Mouse (Mus musculus) spleen, adult 2 months (tissue): ENCODE data around the gene Slc50a1. TPM values are rescaled to one million over a fixed set of nuclear protein-coding genes. Genes with fewer than 3 reads are reported as not detected.

Experiments used
- DNase-seq, 2 experiments: peaks; one replicate each; pipeline versions ENCODE4 v3.0.0 to v3.0.0-alpha.2; 2012 to 2021; ENCODE audit warnings: low spot score in 2 of 2, low read depth in 1 of 2
- H3K27ac ChIP-seq: fragments of 200-500 bp; 2 replicates; pipeline ENCODE4 v1.5.1; 2012; ENCODE audit warnings: low read length, inconsistent platforms; ENCODE audit not compliant: insufficient read depth
- H3K27me3 ChIP-seq: fragments of 200-500 bp; 2 replicates; pipeline ENCODE4 v1.6.1; 2012; ENCODE audit warnings: mild to moderate bottlenecking, moderate library complexity, low read length, inconsistent platforms; ENCODE audit not compliant: control insufficient read depth, insufficient read depth
- H3K36me3 ChIP-seq: fragments of 200-500 bp; 2 replicates; pipeline ENCODE4 v1.6.1; 2012; ENCODE audit warnings: mild to moderate bottlenecking, low read length, inconsistent platforms; ENCODE audit not compliant: control insufficient read depth, insufficient read depth
- H3K4me1 ChIP-seq: fragments of 200-500 bp; 2 replicates; pipeline ENCODE4 v1.6.1; 2011; ENCODE audit warnings: inconsistent platforms; ENCODE audit not compliant: control insufficient read depth, insufficient read depth, insufficient read length
- H3K4me3 ChIP-seq: fragments of 200-500 bp; 2 replicates; pipeline ENCODE4 v1.5.1; 2011; ENCODE audit warnings: mild to moderate bottlenecking, inconsistent platforms; ENCODE audit not compliant: insufficient read depth, insufficient read length; ENCODE audit errors: extremely low read depth
- CTCF ChIP-seq: fragments of 200-500 bp; IDR thresholded peaks from 2 replicates; pipeline ENCODE4 v1.5.1; 2011; ENCODE audit warnings: mild to moderate bottlenecking, inconsistent platforms; ENCODE audit not compliant: insufficient read depth, insufficient read length, insufficient replicate concordance; ENCODE audit errors: extremely low read depth
- POLR2A ChIP-seq: fragments of 200-500 bp; IDR thresholded peaks from 2 replicates; pipeline ENCODE4 v1.6.1; 2011; ENCODE audit warnings: low read depth, low read length, inconsistent platforms
- WGBS: fragments of 180-500 bp; shearing (Covaris S2); methylation state at CpG from one replicate; pipeline ENCODE4 v1.1.7; 2018; 5-methylcytosine and 5-hydroxymethylcytosine counted together
- polyA plus RNA-seq: library from polyadenylated mRNA; depleted of rRNA; stranded (reverse); fragments of >200 nt; gene quantifications from 2 replicates; pipeline ENCODE4 v1.2.3, GENCODE M21; 2012; rRNA removed

Gene Slc50a1
- polyA plus RNA-seq, 1 experiment, result 207 TPM

- H3K27me3 ChIP-seq, result no peaks in the 10 kb centered on the region
- H3K4me1 ChIP-seq, result no peaks in the 10 kb centered on the region
- H3K4me3 ChIP-seq, result no peak overlapping the region
- H3K27ac ChIP-seq, result no peak overlapping the region
- WGBS, result 90% methylated on average over 5 of the region's 5 CpGs
- no peak for DNase-seq
- H3K36me3 ChIP-seq, result no peaks in the 10 kb centered on the region
- no peak for TF ChIP-seq CTCF
- no peak for TF ChIP-seq POLR2A
Observed at GRCm38 (mm10) chr3:89221167-89221566, 49.2 kb downstream of the Slc50a1 start.

- peaks cover 5% of the 10 kb centered on the region; the same call in 1 of the 2 replicates for H3K4me1 ChIP-seq
- no peak for DNase-seq
- no peak overlapping the region for H3K4me3 ChIP-seq
- TF ChIP-seq POLR2A, result no peak
- TF ChIP-seq CTCF, result no peak
- H3K36me3 ChIP-seq, result no peaks in the 10 kb centered on the region
- WGBS, result 58% methylated on average over 8 of the region's 8 CpGs
- H3K27me3 ChIP-seq, result no peaks in the 10 kb centered on the region
- H3K27ac ChIP-seq, result no peak overlapping the region
Observed at GRCm38 (mm10) chr3:89219546-89219945, 50.8 kb downstream of the Slc50a1 start.

GRCm38 (mm10) chr3:89218271-89218670 is 52.1 kb downstream of the Slc50a1 start:
- Histone ChIP-seq H3K4me1 (peaks cover 5% of the 10 kb centered on the region; the same call in 1 of the 2 replicates), H3K4me3 (no peak overlapping the region), H3K27ac (no peak overlapping the region), H3K36me3 (no peaks in the 10 kb centered on the region), H3K27me3 (no peaks in the 10 kb centered on the region)
- DNase-seq, result no peak
- no peak for TF ChIP-seq POLR2A
- 90% methylated on average over 1 of the region's 1 CpGs for WGBS

Other genes with a start within 250 kb of the Slc50a1 start
- 42.5 and 54.1 TPM in 2 replicates for gene Rusc1, start 177.3 kb downstream of the Slc50a1 start, polyA plus RNA-seq
- not detected in 2 replicates for gene Gm43738, start 169.5 kb downstream of the Slc50a1 start, polyA plus RNA-seq
- 25.6 and 30.6 TPM in 2 replicates for gene Fdps, start 168.6 kb downstream of the Slc50a1 start, polyA plus RNA-seq
- gene Pklr, start 134.4 kb downstream of the Slc50a1 start, polyA plus RNA-seq, result 10.0 and 10.2 TPM in 2 replicates
- 2.7 and 3.3 TPM in 2 replicates for gene Hcn3, start 110.4 kb downstream of the Slc50a1 start, polyA plus RNA-seq
- gene Clk2, start 105.8 kb downstream of the Slc50a1 start, polyA plus RNA-seq, result 66.6 and 72.2 TPM in 2 replicates
- gene Scamp3, start 93.1 kb downstream of the Slc50a1 start, polyA plus RNA-seq, result 120 and 134 TPM in 2 replicates
- gene Fam189b, start 87.4 kb downstream of the Slc50a1 start, polyA plus RNA-seq, result 104 and 115 TPM in 2 replicates
- 59.6 and 66.6 TPM in 2 replicates for gene Gba, start 67.6 kb downstream of the Slc50a1 start, polyA plus RNA-seq
- gene Thbs3, start 55.4 kb downstream of the Slc50a1 start, polyA plus RNA-seq, result 2.9 and 3.4 TPM in 2 replicates
- gene Mtx1, start 43.5 kb downstream of the Slc50a1 start, polyA plus RNA-seq, result 99.4 and 124 TPM in 2 replicates
- gene Muc1, start 41.5 kb downstream of the Slc50a1 start, polyA plus RNA-seq, result 17.4 and 26.1 TPM in 2 replicates
- 93.5 and 129 TPM in 2 replicates for gene Krtcap2, start 24.6 kb downstream of the Slc50a1 start, polyA plus RNA-seq
- 3.6 and 5.4 TPM in 2 replicates for gene Trim46, start 24.3 kb downstream of the Slc50a1 start, polyA plus RNA-seq
- gene Dpm3, start 11.2 kb downstream of the Slc50a1 start, polyA plus RNA-seq, result 231 and 419 TPM in 2 replicates
- 5.3 and 5.9 TPM in 2 replicates for gene Efna1, start 10.6 kb upstream of the Slc50a1 start, polyA plus RNA-seq
- not detected in 2 replicates for gene Efna3, start 52.4 kb upstream of the Slc50a1 start, polyA plus RNA-seq
- 0.62 and 1.5 TPM in 2 replicates for gene Efna4, start 67.5 kb upstream of the Slc50a1 start, polyA plus RNA-seq
- 49.6 and 62.0 TPM in 2 replicates for gene Adam15, start 79.4 kb upstream of the Slc50a1 start, polyA plus RNA-seq
- 0.15 and 0.43 TPM in 2 replicates for gene Dcst2, start 91.4 kb upstream of the Slc50a1 start, polyA plus RNA-seq
- 0.29 and 0.42 TPM in 2 replicates for gene Dcst1, start 94.7 kb upstream of the Slc50a1 start, polyA plus RNA-seq
- 54.5 and 58.4 TPM in 2 replicates for gene Zbtb7b, start 124.2 kb upstream of the Slc50a1 start, polyA plus RNA-seq
- gene Lenep, start 132.2 kb upstream of the Slc50a1 start, polyA plus RNA-seq, result 1.5 and 1.9 TPM in 2 replicates
- gene Flad1, start 141.3 kb upstream of the Slc50a1 start, polyA plus RNA-seq, result 39.1 and 43.9 TPM in 2 replicates
- gene Cks1b, start 147.8 kb upstream of the Slc50a1 start, polyA plus RNA-seq, result 20.6 and 21.3 TPM in 2 replicates
- 49.0 and 54.8 TPM in 2 replicates for gene Shc1, start 147.9 kb upstream of the Slc50a1 start, polyA plus RNA-seq
- gene Pygo2, start 159.6 kb upstream of the Slc50a1 start, polyA plus RNA-seq, result 58.2 and 111 TPM in 2 replicates
- 47.0 and 54.2 TPM in 2 replicates for gene Pbxip1, start 166.1 kb upstream of the Slc50a1 start, polyA plus RNA-seq
- gene Pmvk, start 184.0 kb upstream of the Slc50a1 start, polyA plus RNA-seq, result 12.2 and 15.1 TPM in 2 replicates
- 0.33 and 0.41 TPM in 2 replicates for gene Kcnn3, start 249.6 kb upstream of the Slc50a1 start, polyA plus RNA-seq